Mouse (Mus musculus) frontal cortex, postnatal 36 days (tissue): ENCODE measurements at regions not wholly inside any gene's neighbourhood (a gene's known extent, or its start where the extent isn't known, plus 50 kb on each side); places are given as distances from the start of the nearest gene placed in this dataset.
"Not testable (repeated sequence)": the region's sequence is repeated elsewhere in the genome, so short reads cannot be mapped to it uniquely, and the experiment has no call there.

Experiments used
- DNase-seq, 2 experiments: peaks; one replicate each; pipeline ENCODE4 v3.0.0; 2022; ENCODE audit warnings: low spot score in 2 of 2

DNA sequence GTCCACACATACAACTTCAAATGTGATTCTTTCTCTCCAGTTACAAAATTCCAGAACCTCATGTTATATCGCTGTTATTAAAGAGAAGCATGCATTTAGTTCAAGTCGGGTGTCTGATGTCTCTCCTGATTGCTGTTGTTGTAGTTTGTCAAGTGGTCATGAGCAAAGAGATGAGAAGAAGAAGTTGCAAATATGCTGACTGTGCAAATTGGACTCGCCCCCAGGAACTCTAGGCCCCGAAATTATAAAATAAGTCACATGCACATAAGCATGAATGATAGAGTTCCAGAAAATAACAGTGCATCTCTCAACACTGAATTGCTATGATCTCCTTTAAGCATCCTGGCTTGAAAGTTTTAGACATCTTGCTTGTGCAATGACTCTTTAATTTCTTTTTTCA is 53.3 kb downstream of the Kif2b start:
- no peak for DNase-seq

DNA sequence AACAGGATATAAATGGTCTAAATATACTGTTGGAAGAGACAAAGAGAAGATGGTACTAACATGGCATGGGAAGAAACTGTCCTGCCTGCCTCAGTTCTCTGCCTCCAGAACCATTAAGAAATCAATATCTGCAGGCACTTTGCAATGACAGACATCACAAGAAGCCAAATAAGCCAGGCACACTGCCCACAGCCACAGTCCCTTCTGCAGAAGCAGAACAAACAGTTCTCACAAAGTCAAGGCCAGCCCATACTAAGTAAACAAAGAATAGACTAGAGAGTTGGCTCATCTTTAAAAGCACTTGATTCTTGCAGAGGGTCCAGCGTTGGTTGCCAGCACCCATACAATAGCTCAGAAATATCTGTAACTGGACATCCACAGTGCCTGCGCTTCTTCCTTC is 98.1 kb downstream of the Kif2b start:
- no peak for DNase-seq

- DNase-seq = no peak
Measured at GRCm38 (mm10) chr11:91463578-91464401, 113.6 kb downstream of the Kif2b start.

GRCm38 (mm10) chr11:91461946-91462345 is 115.4 kb downstream of the Kif2b start:
- no peak for DNase-seq

DNA sequence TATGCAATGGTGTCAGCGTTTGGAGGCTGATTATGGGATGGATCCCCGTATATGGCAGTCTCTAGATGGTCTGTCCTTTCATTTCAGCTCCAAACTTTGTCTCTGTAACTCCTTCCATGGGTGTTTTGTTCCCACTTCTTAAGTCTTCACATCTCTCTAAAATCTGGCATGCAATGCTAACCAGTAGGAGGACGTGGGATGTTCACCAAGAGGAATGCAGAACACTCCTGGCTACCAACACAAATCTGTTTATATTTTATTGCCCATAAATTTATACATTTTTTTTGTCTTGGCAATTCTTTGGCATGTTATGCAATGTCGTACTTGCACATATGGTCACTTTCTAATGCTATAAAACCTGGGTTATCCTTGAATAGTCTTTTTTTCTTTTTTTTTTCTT is 135.0 kb downstream of the Kif2b start:
- DNase-seq = peak; percentile 10 to 68

- no peak for DNase-seq
Measured at GRCm38 (mm10) chr11:91432195-91432594, 145.2 kb downstream of the Kif2b start.

DNA sequence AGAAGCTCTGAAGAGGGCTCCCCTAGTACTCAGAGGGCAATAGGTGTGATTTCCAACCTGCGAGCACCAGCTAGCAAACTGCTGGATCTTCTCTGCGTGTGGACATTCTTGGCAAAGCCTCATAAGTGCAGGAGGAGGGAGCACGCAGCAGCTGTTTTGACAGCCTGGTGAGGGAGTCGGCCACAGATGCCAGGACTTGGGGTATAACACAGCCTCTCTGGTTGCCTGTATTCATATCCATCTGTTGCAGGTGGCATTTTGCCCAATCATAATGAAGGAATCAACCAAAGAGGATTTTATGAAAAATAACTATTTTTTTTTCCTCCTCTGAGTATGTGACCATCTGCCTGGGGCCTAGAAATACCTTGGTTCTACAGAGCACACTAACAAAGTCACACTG is 150.6 kb downstream of the Kif2b start:
- DNase-seq = peak; percentile 64 to 87

DNA sequence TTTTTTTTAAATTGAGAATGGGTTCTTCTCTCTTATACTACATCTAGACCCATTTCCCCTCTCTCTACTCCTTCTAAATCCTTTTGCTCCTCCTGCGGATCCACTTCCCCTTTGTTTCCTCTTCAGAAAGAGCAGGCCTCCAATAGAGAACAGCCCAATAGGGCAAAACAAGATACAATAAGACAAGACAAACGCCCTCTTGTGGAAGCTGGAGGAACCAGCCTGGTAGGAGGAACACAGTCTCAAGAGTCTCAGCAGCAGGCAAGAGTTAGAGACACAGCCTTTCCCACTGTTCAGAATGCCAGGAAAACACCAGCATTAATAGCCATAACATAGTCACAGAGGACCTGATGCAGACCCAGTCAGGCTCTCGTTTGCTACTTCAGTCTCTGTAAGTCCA is 190.2 kb downstream of the Kif2b start:
- DNase-seq = no peak

DNA sequence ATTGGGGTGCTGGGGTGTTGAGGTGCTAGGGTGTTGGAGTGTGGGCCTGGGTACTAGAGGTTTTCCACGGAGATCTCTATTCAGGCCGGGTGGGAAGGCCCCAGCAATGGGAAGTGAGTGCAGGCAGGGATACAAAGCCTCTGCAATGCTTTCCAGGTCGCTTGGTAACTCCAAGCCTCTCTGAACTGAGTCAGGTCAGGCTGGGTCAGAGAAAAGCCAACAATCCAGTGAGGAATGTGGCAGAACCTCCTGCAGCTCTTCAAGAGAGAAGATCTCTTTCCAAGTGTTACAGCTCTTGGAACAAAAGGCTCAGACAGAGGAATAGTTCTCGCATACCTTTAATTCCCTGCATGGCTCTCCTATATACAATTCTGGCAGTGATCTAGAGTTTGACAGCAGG is 220.3 kb downstream of the Kif2b start:
- no peak for DNase-seq

- no peak for DNase-seq
Measured at GRCm38 (mm10) chr11:91342629-91343028, 234.7 kb downstream of the Kif2b start.

GRCm38 (mm10) chr11:91333056-91333455 is 244.3 kb downstream of the Kif2b start:
- DNase-seq = no peak

DNA sequence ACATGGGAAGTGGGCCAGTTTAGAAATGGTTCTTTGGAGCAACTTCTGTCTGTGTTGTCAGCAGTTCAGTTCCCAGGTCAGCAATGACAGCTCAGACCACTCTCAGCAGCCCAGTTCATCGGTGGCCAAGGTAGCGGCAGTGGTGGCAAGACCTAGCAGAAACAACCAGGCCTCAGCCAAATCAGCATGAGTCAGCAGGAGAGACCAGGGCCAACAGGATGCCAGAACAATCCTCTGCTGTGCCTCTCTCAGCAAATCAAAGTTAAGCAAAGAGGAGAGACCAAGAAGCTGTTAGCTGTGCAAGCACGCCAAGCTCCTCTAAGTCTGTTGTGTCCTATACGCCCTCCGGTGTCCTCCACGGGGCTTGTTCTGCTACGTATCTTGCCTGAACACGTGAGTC is 249.8 kb downstream of the Kif2b start:
- DNase-seq = no peak

DNA sequence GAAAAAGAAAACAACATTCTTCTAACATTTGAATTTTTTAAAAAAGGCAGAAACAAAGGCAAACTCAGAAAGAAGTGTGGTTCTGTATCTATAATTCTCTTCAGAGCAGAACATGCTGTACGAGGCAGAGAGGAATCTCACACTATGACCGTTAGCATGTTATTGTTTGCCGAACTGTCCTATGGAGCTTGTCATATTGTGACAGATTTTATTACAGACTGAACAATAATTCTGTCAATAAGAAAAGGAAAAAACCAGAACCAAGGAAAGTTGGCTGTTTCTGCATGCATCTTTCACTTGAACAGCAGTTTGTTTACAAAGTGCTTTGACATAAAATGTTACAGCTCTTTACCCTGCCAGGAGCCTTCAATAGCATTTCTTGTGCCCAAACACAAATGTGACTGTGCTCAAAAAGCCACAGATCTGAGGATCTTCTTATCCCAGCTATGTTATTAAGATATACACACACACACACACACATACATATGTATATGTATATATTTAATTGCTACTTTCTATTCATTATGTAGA is 267.1 kb downstream of the Kif2b start:
- no peak for DNase-seq

DNA sequence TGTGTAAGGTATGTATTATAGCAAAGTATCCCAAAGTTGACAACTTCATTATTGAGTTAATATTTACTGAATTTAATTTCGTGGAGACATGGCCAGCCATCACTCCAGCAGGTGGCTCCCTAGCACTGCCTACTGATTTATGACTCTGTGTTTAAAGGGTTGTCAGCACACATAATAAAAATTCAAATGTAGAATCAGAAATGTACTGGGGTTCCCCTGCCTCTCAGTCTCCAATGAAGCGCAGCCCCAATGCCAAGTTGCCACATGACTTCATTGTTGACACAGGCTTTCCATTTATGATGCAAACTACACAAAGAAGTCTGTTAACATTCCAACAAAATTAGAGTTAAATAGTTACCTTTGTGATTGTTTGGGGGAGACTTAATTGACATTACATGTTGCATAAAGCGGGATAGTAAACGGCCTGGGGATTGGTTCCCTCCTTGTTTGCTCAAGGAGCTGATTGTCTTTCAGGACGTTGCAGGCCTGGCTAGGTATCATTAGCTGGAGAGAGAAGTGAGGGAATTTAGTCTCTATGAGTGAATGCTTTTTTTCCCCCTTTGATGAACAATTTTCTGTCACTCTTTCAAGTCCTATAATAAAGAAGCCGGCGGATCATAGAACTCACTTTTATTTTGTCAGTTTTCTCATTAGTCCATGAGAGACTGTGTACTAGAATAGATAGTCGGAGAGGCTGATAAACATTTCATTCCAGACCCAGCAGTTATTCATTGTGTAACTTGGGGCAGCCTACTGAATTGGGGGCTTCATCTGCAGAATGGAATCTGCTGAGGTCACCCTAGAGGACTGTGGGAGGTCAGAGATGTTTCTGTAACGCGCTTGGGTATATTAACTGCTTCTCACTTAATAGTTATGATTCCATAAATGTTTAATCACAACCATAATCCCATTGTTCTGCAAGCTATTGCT is 287.9 kb downstream of the Kif2b start:
- DNase-seq = peak; percentile 47 to 62

- DNase-seq = no peak
Measured at GRCm38 (mm10) chr11:91286376-91286775, 291.0 kb downstream of the Kif2b start.

GRCm38 (mm10) chr11:91262216-91262615 is 315.1 kb downstream of the Kif2b start:
- DNase-seq = peak in 1 of 2 experiments; percentile 0

GRCm38 (mm10) chr11:91242061-91242460 is 335.3 kb downstream of the Kif2b start:
- not testable (repeated sequence) for DNase-seq

- DNase-seq = no peak
Measured at GRCm38 (mm10) chr11:91216158-91216557, 361.2 kb downstream of the Kif2b start.

DNA sequence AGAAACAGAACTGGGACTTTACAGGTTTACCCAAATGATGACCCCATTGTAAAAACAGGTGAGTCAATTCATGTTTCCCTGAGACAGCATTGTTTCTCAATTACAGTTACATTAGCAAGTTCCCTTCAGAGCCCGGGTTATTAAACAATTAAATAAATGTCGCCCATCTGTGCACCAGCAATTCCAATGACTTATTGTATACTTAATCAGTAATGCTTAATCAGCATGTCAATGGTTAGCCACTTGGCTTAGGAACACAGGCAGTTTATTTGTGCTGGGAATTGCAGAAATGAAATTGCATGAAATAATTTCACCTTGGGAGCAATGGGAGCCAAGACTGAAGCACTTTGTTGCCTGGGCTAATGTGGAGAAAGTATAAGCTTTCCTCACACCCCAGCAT is 364.3 kb downstream of the Kif2b start:
- no peak for DNase-seq

DNA sequence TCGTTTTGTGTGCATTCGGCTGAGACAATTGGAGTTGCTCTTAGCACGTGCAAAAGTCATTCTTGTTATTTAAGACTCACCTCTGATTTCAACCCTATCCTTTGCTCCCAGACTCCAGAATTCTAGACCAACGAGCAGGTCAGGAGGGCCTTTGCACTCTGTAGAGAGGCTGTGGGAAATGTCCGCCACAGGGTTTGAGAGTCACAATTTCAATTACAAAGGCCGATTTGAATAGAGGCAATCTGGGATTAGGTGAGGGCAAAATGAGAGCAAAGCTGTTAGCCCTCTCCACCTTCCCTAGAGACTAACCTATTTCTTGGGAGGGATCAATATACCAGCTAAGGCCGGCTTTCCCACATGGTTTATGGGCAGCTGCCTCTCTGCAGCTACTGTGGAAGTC is 370.9 kb downstream of the Kif2b start:
- DNase-seq = no peak

DNA sequence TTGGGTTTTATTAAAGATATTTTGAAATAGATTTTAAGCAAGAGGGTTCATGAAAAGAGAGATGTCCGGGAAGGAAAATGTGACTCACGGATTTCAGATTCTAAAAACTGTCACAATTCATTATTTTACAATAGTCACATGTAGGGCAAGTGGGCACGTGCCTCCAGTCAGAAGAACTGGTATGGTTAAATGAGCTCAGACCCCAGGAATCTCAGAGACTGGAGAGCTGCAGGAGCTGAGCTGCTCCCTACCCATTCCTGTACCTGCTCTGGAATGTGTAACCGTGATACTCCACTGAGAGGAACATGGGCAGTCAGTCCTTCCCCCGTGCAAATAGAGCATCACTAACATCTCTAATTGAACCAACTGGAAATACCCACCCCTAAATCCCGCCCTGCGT is 372.9 kb downstream of the Kif2b start:
- no peak for DNase-seq

DNA sequence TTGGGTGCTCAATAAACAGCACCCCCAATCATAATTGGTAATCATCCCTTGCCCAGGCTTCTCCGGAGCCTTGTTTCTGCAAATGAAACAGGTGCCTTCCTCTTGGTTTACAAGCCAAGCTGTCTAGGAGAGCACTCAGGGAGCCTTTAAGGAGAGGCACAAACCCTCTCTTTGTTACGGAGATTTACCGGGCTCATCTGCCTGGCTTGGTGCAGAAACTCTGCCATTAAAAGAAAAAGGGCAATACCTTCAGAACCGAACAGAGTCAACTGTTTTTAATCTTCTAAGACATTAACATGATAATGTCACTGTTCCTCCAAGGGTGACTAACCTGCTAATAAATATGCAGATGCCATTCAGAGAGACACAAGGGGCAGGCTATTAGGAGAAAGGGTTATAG is 380.5 kb downstream of the Kif2b start:
- no peak for DNase-seq

GRCm38 (mm10) chr11:91196351-91196750 is 381.0 kb downstream of the Kif2b start:
- no peak for DNase-seq
